Mouse (Mus musculus) T-helper 2 cell (primary cell): ENCODE measurements at regions not wholly inside any gene's neighbourhood (a gene's known extent, or its start where the extent isn't known, plus 50 kb on each side); places are given as distances from the start of the nearest gene placed in this dataset.

Source experiments
- in situ Hi-C: fragments of 300-600 bp; cut with MboI, MseI; formaldehyde crosslinking; loops from one replicate; pipeline ENCODE4 v1.15.1; 2025; ENCODE audit warnings: high pct_unique_total_duplicates

DNA sequence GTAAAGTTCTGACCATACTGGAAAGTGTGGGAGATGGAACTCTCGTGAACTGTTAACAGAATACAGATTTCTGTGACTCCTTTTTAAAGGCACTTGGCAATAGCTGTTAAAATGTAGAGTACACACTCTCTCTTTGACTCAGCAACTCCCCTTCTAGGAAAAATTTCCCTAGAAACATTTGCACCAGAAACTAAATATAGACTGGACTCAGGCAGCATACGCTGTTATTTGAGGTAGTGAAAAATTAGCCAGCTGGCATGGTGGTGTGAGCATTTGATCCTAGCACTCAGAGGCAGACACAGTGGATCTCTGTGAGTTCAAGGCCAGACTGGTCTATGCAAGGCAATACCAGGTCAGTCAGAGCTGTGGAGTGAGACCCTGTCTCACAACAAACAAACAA is 215.5 kb upstream of the Amigo2 start:
- in situ Hi-C loops, result loop anchor here (10.0 to 25.0 kb wide), 2 partner anchors 202 to 1525 kb away; no protein-coding TSS in a partner anchor

DNA sequence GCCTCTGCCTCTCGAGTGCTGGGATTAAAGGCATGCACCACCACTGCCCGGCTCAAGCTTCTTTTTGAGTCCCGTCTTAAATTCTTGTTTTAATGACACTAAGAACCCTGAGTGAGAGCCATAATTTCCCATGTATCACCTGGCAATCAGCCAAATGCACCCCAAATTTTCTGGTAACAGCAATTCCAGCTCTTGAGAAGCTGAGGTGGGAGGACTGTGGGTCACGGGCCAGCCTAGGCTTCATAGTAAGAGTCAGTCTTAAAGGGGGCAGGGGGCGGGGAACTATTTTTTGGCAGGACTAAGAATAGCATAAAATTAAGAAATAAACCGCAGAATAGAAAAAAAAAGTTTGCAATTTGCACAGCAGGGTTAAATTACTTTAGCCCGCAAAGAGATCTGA is 214.9 kb upstream of the Amigo2 start:
- in situ Hi-C loops, result loop anchor here (10.0 to 25.0 kb wide), 2 partner anchors 203 to 1525 kb away; no protein-coding TSS in a partner anchor

DNA sequence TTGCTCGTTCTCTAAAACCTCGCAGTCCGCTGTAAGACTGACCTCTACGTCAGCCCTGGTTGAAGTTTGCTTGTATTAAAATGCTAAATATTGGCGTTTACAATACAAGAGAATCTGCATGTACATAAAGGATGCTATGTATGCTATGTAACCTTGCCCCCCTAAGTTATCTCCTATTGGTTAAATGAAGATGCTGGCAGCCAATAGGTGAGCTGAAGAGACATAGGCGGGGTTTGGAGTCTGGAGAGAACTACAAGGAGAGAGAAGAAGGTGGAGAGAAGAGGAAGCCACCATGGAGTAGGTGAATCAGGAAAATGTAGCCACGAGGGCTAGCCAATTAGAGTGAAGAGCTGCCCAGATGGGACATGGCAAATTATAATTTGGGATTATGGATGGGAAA is 214.0 kb upstream of the Amigo2 start:
- in situ Hi-C loops, result loop anchor here (10.0 to 25.0 kb wide), 2 partner anchors 204 to 1526 kb away; no protein-coding TSS in a partner anchor

DNA sequence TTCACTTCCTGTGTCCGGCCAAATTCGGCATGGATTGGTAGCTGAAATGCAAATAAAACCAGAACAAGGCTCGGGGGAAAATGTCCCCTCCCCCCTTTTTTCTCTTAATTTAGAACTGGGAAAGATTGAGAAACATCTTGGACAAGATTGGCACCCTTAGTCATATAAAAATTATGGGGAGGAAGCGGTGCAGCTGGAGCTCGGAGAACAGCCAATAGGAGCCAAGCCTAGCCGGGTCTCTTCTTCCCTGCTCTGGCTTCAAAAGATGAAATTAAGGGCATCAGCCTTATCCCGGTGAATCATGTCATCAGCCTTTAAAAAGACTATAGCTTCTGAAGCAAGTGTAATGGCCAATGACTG is 213.3 kb upstream of the Amigo2 start:
- in situ Hi-C loops, result loop anchor here (10.0 to 25.0 kb wide), 2 partner anchors 204 to 1527 kb away; no protein-coding TSS in a partner anchor

DNA sequence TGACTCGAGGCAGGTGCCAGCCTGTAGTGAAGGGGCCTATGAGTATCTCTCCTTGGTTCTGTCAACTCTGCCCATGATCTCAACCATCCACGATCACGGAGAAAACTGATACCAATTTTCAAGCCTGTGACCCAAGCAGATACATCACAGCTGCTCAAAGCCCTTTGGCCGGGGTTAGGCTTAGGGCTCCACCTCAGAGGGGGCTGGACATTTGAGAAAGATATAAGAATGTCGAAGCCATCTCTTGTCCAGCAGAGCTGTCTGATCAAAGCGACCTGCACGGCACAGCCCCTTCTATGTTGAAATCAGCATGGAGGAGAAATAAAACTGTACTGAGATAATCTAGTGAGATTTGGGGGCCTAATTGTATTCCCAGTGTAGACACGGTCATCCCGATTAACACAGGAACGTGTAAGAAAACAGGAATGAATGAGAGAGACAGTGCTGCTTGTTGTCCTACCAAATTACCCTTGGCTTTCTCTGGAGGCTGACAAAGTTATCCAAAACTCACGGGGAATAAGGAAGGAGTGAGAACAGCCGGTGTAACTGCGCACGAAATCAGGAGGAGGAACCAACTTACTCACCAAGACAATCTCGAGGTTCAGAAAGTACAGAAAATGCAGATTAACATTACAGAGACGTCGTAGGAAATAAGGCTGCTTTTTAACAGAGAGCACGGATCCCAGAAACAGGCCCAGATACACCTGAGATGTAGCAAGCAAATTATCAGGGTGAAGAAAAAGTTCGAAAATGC is 212.7 kb upstream of the Amigo2 start:
- in situ Hi-C loops, result loop anchor here (5.0 to 25.0 kb wide), 4 partner anchors 87 to 1528 kb away; no protein-coding TSS in a partner anchor

DNA sequence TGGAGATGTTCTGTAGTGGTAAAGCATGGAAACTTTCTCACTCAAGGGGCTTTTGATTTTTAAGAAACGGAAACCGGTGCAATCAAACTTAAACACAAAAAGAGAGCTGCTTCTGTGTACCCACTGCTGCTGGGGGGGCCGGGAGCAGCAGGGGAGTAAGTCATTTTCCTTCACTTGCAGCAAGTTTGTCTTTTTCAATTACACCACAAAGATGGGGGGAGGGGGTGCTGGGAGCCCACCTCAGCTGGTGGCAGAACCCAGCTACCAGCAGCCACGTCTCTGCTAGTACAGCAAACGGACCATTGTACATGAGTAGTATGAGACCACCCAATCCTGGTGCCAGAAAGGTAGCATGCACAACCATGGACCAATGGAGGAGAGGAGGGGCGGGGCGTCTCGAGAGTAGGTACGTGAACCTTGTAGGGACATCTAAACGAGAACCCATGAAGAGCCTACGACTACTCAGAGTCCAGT is 211.7 kb upstream of the Amigo2 start:
- in situ Hi-C loops, result loop anchor here (5.0 to 25.0 kb wide), 3 partner anchors 86 to 1529 kb away; no protein-coding TSS in a partner anchor

DNA sequence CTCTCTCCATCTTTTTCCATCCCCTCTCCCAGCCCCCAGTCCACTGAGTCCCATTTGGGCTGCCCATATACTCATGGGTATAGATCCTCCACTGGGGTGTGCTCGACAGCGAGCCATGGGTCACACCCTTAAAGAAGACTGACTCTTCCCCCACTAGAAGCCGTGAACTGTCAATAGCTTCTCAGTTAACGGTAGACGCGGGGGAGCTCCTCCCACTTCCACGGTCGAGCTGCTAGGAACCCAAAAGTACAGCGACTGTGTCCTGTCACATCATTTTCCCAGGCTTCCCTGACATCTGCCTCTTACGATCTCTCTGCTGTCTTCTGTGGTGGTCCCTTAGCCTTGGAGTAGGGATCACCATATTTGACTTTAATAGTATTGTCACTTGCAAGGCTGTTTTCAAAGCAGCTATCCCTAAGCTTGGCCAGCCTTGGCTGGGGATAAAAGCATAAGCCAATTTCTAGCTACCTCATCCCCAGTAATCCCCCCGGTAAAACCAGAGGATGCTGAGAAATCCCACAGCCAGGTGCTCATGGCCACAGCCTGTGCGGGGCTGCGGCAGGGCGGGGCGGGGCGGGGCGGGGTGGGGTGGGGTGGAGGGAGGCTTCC is 211.2 kb upstream of the Amigo2 start:
- in situ Hi-C loops, result loop anchor here (5.0 to 25.0 kb wide), 3 partner anchors 86 to 1529 kb away; no protein-coding TSS in a partner anchor

DNA sequence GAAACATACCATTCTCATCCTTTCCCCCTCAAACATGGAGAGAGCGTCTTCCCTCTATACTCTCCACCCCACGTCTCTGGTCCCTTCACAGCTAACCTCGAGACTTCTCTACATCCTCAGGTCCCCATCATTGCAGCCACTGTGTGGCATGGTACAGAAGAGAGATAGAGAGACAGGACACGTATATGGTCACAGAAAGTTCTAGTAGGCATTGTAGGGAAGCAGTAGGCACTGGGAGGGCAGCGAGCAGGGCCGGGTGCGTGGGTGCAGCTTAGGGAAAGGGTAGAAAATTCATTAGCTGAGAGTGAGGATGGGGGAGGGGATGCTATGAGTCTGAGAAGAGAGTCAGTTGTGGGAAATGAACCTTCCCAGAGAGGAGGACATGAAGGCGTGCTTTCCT is 210.4 kb upstream of the Amigo2 start:
- in situ Hi-C loops, result loop anchor here (5.0 to 25.0 kb wide), 3 partner anchors 85 to 1530 kb away; no protein-coding TSS in a partner anchor

DNA sequence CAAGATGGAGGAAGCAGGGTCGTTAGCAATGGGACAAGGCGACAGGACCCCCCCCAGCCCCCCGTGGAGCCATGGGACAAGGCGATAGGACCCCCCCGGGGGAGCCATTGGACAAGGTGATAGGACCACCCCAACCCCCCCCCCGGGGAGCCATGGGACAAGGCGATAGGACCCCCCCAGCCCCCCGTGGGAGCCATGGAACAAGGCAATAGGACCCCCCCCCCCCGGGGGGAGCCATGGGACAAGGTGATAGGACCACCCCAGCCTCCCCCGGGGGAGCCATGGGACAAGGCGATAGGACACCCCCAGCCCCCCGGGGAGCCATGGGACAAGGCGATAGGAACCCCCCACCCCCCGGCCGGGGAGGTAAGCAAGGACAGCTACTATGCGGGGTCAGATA is 209.9 kb upstream of the Amigo2 start:
- in situ Hi-C loops, result loop anchor here (5.0 to 25.0 kb wide), 3 partner anchors 85 to 1530 kb away; no protein-coding TSS in a partner anchor

DNA sequence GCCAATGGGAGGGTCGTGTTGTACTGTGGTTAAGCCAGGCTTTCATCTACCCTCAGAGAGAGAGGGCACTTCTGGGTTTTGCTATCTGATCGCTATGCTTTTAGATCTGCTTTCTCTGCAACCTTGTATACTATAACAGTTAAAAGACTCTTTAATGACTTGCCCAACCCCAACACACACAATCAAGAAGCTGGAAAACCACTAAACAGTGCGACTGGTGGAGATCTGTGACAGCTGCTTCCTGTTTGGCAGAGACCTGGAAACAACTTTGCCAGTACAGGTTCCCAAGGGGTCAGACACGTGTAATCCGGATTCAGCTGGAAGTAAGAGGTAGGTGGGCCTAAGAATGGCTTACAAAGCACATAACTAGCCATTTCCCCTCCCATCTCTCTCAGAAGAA is 208.6 kb upstream of the Amigo2 start:
- in situ Hi-C loops, result loop anchor here (5.0 to 25.0 kb wide), 3 partner anchors 83 to 1532 kb away; no protein-coding TSS in a partner anchor

DNA sequence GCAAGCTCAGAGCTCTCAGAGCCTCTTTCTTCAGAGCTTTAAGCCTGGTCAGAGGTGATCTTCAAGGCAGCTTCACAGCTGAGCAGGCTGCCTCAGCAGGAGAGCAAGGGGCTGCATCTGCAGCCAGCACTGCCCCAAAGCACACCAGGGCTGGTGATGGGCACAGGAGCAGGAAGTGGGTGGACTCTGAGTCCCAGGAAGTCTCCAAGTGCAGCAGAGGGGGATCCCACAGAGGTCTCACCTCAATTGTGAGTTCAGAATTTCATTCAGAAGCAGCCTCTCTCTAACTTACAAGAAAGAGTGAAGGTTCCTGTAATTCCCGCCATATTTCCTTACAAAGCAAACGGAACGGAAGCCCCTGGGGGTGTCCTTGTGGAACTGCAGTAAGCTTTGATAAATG is 202.6 kb upstream of the Amigo2 start:
- in situ Hi-C loops, result loop anchor here (10.0 to 25.0 kb wide), 2 partner anchors 335 to 1538 kb away; no protein-coding TSS in a partner anchor

DNA sequence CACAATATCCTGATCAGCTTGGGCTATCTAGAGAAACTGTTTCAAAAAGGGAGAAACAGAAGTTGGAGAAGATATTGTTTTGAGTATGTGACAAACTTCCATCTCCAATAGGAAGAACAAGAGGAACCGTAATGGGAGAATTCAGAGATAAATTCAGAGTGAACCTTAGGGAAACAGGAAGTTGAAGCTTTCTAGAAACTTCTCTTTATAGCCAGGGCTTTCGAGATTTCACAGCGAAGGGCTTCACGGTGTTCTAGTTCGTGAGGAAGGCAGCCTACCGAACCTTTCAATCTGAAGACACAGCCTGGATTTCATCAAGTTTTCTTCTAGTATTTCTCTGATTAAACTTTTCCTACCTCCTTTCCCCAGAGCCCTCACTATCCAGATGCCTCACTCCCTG is 201.9 kb upstream of the Amigo2 start:
- in situ Hi-C loops, result no loop called here

DNA sequence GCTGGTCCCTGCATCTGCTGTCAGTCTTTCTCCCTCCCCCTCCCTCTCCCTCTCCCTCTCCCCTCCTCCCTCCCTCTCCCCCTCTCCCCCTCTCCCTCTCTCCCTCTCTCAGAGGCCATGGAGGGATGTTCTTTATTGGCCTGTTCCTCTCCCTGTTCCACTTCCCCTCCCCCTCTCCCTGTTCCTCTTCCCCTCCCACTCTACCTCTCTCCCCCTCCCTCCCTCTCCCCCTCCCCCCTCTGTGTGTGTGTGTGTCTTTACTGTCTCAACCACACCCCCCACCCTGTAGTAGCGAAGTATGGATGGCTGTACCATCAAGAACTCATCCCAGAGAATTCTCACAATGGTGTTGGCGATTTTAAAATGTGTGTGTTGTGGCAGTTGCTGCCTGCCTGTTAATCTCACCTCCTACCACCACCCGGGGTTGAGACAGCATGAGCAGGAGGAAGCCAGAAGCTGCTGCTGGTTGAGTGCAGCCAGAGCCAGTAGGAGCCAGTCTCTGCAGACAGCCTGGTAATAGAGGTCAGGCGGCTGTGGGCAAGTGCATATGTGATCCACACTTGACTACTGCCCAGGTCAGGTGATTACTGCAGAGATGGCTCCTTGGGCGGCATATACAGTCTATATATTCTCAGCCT is 201.3 kb upstream of the Amigo2 start:
- in situ Hi-C loops, result no loop called here

DNA sequence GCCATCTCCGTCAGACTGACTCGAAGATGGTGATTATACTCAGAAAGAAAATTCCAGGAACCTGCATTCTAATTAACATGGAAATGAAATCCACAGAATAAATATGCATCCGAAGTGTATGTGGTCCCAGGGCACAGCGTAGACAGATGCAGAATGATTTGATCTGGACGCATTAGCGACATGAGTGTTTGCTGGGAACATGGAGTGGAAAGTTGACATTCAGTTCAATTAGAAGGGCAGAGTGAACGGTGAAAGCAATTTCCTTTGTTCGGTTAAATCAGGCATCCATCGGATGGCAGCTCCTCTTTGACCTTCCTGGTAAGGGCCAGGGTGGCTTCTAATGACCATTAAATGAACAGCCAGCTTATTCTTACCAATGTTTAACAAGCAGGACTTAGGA is 199.1 kb upstream of the Amigo2 start:
- in situ Hi-C loops, result no loop called here

DNA sequence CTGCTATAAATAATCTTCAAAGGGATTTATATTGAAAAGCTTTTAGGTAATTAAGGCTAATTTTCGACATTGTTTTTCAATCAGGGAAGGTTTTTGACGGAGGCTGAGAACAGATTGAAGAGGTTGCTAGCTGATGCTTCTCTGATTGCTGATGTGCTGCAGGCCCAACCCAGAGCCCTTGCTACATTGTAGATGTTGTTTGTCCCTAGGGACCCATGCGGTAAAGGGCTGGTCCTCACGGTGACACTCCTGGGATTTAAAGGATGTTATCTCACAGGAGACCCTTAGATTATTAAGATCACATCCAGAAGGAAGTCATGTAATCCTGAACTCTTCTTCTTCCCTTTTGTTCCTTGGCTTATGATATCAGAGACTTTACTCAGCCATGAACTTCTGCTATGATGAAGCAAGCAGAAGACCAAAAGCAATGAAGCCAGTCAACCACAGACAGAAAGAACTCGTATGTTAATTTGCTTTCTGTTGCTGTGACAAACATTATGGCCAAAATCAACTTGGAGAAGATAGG is 191.2 kb upstream of the Amigo2 start:
- in situ Hi-C loops, result no loop called here
